Mouse (Mus musculus) CH12.LX (cell line): ENCODE results near the gene Trim11. TPM values are rescaled to one million over a fixed set of nuclear protein-coding genes. Genes with fewer than 3 reads are reported as not detected.

Experiments
- DNase-seq: peaks from one replicate; pipeline ENCODE4 v3.0.0-alpha.2; 2013; ENCODE audit errors: extremely low read depth
- H3K27ac ChIP-seq: 2 replicates; pipeline ENCODE4 v1.5.1; 2012; ENCODE audit warnings: low read depth, mild to moderate bottlenecking, control low read depth, moderate library complexity; ENCODE audit not compliant: insufficient read depth
- H3K27me3 ChIP-seq: replicated peaks from 2 replicates; pipeline ENCODE3; 2012; ENCODE audit warnings: inconsistent platforms
- H3K36me3 ChIP-seq, 2 experiments: replicated peaks in 1 of 2; 2 replicates each; pipeline versions ENCODE3 to v1.6.1; 2012; ENCODE audit warnings: inconsistent platforms in 1 of 2, low read length in 1 of 2, mild to moderate bottlenecking in 1 of 2, mixed read lengths in 1 of 2, moderate library complexity in 1 of 2; ENCODE audit not compliant: control insufficient read depth in 1 of 2, insufficient read depth in 1 of 2
- H3K4me1 ChIP-seq, 2 experiments: 2 replicates each; pipeline ENCODE4 v1.6.1; 2012; ENCODE audit warnings: inconsistent platforms in 1 of 2, moderate library complexity in 1 of 2; ENCODE audit not compliant: insufficient read depth in 2 of 2, control insufficient read depth in 1 of 2
- H3K4me2 ChIP-seq: 2 replicates; pipeline ENCODE4 v1.6.1; 2012; ENCODE audit warnings: low read depth, mild to moderate bottlenecking, control low read depth; ENCODE audit not compliant: poor library complexity, insufficient read depth, severe bottlenecking
- H3K4me3 ChIP-seq, 3 experiments: fragments of 150-350 bp in 1 of 3; sonication (generic) in 1 of 3; replicated peaks in 1 of 3; 2 replicates each; pipeline versions ENCODE3 to v1.5.1; 2011 to 2012; ENCODE audit warnings: low read depth in 2 of 3, low read length in 2 of 3, mild to moderate bottlenecking in 2 of 3, moderate library complexity in 2 of 3, control low read depth in 1 of 3, improper control_type of control experiment in 1 of 3, inconsistent platforms in 1 of 3, mixed read lengths in 1 of 3; ENCODE audit not compliant: poor library complexity in 1 of 3
- H3K79me2 ChIP-seq: replicated peaks from 2 replicates; pipeline ENCODE4 v1.6.1; 2012; ENCODE audit warnings: mild to moderate bottlenecking, moderate library complexity; ENCODE audit not compliant: control insufficient read depth, poor library complexity, insufficient read depth, severe bottlenecking; ENCODE audit errors: extremely low read depth
- H3K9ac ChIP-seq: 2 replicates; pipeline ENCODE4 v1.6.1; 2012; ENCODE audit warnings: low read depth, mild to moderate bottlenecking, control low read depth, moderate library complexity; ENCODE audit not compliant: insufficient read depth
- H3K9me3 ChIP-seq: replicated peaks from 2 replicates; pipeline ENCODE3; 2012; ENCODE audit warnings: low read length, inconsistent platforms, mixed read lengths
- BHLHE40 ChIP-seq: IDR thresholded peaks from 2 replicates; pipeline ENCODE4 v1.6.1; 2011; ENCODE audit warnings: mild to moderate bottlenecking, low read depth, low read length, improper control_type of control experiment
- CHD2 ChIP-seq: IDR thresholded peaks from 2 replicates; pipeline ENCODE4 v1.6.1; 2011; ENCODE audit warnings: low read length, improper control_type of control experiment
- CTCF ChIP-seq, 2 experiments: IDR thresholded peaks in 1 of 2; conservative IDR thresholded peaks in 1 of 2; 2 replicates each; pipeline ENCODE4 v1.5.1; 2011 to 2012; ENCODE audit warnings: low read depth in 2 of 2, low read length in 2 of 2, improper control_type of control experiment in 1 of 2, inconsistent platforms in 1 of 2, mild to moderate bottlenecking in 1 of 2, moderate library complexity in 1 of 2
- E2F4 ChIP-seq: IDR thresholded peaks from 2 replicates; pipeline ENCODE4 v1.6.1; 2011; ENCODE audit warnings: low read depth, low read length, improper control_type of control experiment; ENCODE audit not compliant: insufficient replicate concordance
- EP300 ChIP-seq: IDR thresholded peaks from 2 replicates; pipeline ENCODE4 v1.6.1; 2011; ENCODE audit warnings: low read length, improper control_type of control experiment
- ETS1 ChIP-seq: conservative IDR thresholded peaks from 2 replicates; pipeline ENCODE4 v1.6.1; 2012; ENCODE audit warnings: low read depth, mild to moderate bottlenecking, inconsistent platforms, low read length, improper control_type of control experiment, moderate library complexity
- GABPA ChIP-seq: IDR thresholded peaks from 2 replicates; pipeline ENCODE4 v1.6.1; 2012; ENCODE audit warnings: low read depth, low read length, improper control_type of control experiment, inconsistent platforms; ENCODE audit not compliant: insufficient replicate concordance
- IRF4 ChIP-seq: IDR thresholded peaks from 2 replicates; pipeline ENCODE4 v1.6.1; 2014; ENCODE audit warnings: low read depth, mild to moderate bottlenecking, inconsistent platforms, low read length, improper control_type of control experiment
- MAX ChIP-seq: IDR thresholded peaks from 2 replicates; pipeline ENCODE4 v1.6.1; 2011; ENCODE audit warnings: low read length, improper control_type of control experiment
- MAZ ChIP-seq: IDR thresholded peaks from 2 replicates; pipeline ENCODE4 v1.6.1; 2012; ENCODE audit warnings: low read depth, mild to moderate bottlenecking, inconsistent platforms, low read length, improper control_type of control experiment, moderate library complexity
- MEF2A ChIP-seq: IDR thresholded peaks from 2 replicates; pipeline ENCODE4 v1.6.1; 2014; ENCODE audit warnings: low read depth, mild to moderate bottlenecking, inconsistent platforms, low read length, improper control_type of control experiment, borderline replicate concordance
- MXI1 ChIP-seq: IDR thresholded peaks from 2 replicates; pipeline ENCODE4 v1.6.1; 2011; ENCODE audit warnings: mild to moderate bottlenecking, low read depth, low read length, improper control_type of control experiment
- MYC ChIP-seq: IDR thresholded peaks from 2 replicates; pipeline ENCODE4 v1.6.1; 2011; ENCODE audit warnings: low read depth, mild to moderate bottlenecking, improper control_type of control experiment, low read length
- POLR2A ChIP-seq: IDR thresholded peaks from 2 replicates; pipeline ENCODE4 v1.6.1; 2011; ENCODE audit warnings: low read depth, mild to moderate bottlenecking, improper control_type of control experiment, low read length
- TBP ChIP-seq: conservative IDR thresholded peaks from 2 replicates; pipeline ENCODE4 v1.6.1; 2011; ENCODE audit warnings: low read depth, low read length, improper control_type of control experiment
- TCF12 ChIP-seq: IDR thresholded peaks from 2 replicates; pipeline ENCODE4 v1.6.1; 2014; ENCODE audit warnings: low read depth, mild to moderate bottlenecking, inconsistent platforms, low read length, improper control_type of control experiment
- USF1 ChIP-seq: IDR thresholded peaks from 2 replicates; pipeline ENCODE4 v1.6.1; 2014; ENCODE audit warnings: low read depth, mild to moderate bottlenecking, inconsistent platforms, low read length, improper control_type of control experiment
- ZC3H11A ChIP-seq: IDR thresholded peaks from 2 replicates; pipeline ENCODE4 v1.6.1; 2012; ENCODE audit warnings: low read depth, mild to moderate bottlenecking, inconsistent platforms, low read length, improper control_type of control experiment
- ZMIZ1 ChIP-seq: IDR thresholded peaks from 2 replicates; pipeline ENCODE4 v1.6.1; 2012; ENCODE audit warnings: low read depth, mild to moderate bottlenecking, inconsistent platforms, low read length, improper control_type of control experiment
- dilution Hi-C: fragments of 300-500 bp; cut with MboI; formaldehyde crosslinking; loops from 2 replicates; pipeline ENCODE4 v1.14.3; 2020; ENCODE audit warnings: low sequenced_read_pairs; ENCODE audit not compliant: extremely low pct_unique_long_range_greater_than_20kb, extremely low pct_ligation_motif_present
- in situ Hi-C: fragments of 300-500 bp; cut with MboI; formaldehyde crosslinking; loops from 3 replicates; pipeline ENCODE4 v1.14.3; 2019; ENCODE audit warnings: low sequenced_read_pairs, low pct_ligation_motif_present, low pct_unique_long_range_greater_than_20kb, mixed read lengths
- polyA plus RNA-seq: library from polyadenylated mRNA; unstranded; fragments of >175 nt; gene quantifications from 2 replicates; pipeline ENCODE4 v1.2.1, GENCODE M21; 2012; ENCODE audit warnings: low read depth; ENCODE audit not compliant: insufficient read length
- total RNA-seq, 2 experiments: library from RNA; depleted of rRNA; stranded (reverse); fragments of 300-350 nt in 1 of 2; fragments of >200 nt in 1 of 2; gene quantifications; 2 replicates each; pipeline ENCODE4 v1.2.3; 2012 to 2014

The Trim11 gene
- total and polyA plus RNA-seq, 3 experiments = 21.8 to 33.2 (median 23.2) TPM

- no peak for DNase-seq
- in situ Hi-C loops = no loop called here
- Histone ChIP-seq H3K36me3 (peaks cover 28 to 72% of the 10 kb centered on the region in 2 experiments), H3K4me3 (no peak overlapping the region), H3K27ac (no peak overlapping the region), H3K9ac (no peak overlapping the region), H3K4me1 (peaks cover 12 to 66% of the 10 kb centered on the region in 2 experiments), H3K79me2 (peaks cover 16% of the 10 kb centered on the region), H3K4me2 (no peak overlapping the region), H3K9me3 (no peaks in the 10 kb centered on the region), H3K27me3 (no peaks in the 10 kb centered on the region)
- TF ChIP-seq USF1 (no peak), CHD2 (no peak)
- dilution Hi-C loops = no loop called here
These were observed 8.2 kb upstream of the Trim11 start for GRCm38 (mm10) chr11:58969659-58970058.

- no peaks in the 10 kb centered on the region for H3K9me3 ChIP-seq
- no peak for DNase-seq
- dilution Hi-C loops = no loop called here
- H3K27me3 ChIP-seq = no peaks in the 10 kb centered on the region
- in situ Hi-C loops = no loop called here
- peaks cover 28 to 74% of the 10 kb centered on the region in 2 experiments for H3K36me3 ChIP-seq
- no peak overlapping the region for H3K9ac ChIP-seq
- H3K79me2 ChIP-seq = peaks cover 19% of the 10 kb centered on the region
- peak overlapping the region; percentile 16; the same call in 1 of the 2 replicates for H3K27ac ChIP-seq
- H3K4me3 ChIP-seq = no peak overlapping the region
- H3K4me2 ChIP-seq = no peak overlapping the region
- peak in 1 of 2 experiments; percentile 15; a peak in 1 of 4 replicates for TF ChIP-seq CTCF (conservative IDR thresholded peaks at IDR 0.05 in 1 of 2, IDR thresholded peaks at IDR 0.05 in 1 of 2; ENCODE audit: low read depth in 2 of 2, low read length in 2 of 2)
- no peak for TF ChIP-seq EP300
- peaks cover 14 to 75% of the 10 kb centered on the region in 2 experiments for H3K4me1 ChIP-seq
These were observed 6.9 kb upstream of the Trim11 start for GRCm38 (mm10) chr11:58970831-58971530.

DNA sequence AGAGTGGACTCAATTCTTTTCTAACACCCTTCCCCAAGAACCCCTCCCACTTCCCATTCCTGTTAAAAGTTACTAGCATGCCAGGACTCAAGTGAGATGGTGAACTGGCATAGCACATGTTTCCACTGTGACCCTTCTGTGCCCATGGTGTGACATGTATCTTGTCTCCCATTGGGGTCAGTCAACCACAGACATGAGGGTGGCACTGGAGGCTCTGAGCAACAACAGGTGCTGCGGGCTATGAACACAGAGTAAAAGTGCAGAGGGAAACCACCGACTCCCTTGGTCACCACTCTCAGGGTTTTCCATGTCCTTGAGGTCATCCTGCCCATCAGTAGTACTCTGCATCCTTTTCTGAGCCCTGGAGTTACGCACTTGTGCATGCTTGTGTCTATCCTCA is 6.1 kb upstream of the Trim11 start:
- dilution Hi-C loops = no loop called here
- H3K4me3 ChIP-seq = no peak overlapping the region
- TF ChIP-seq MEF2A (0 out of 2 replicates have a peak, but pooled peaks have one; percentile 13), TBP (no peak), MAZ (0 out of 2 replicates have a peak, but pooled peaks have one; percentile 48), ZMIZ1 (no peak), ETS1 (peak; percentile 50; the same call in 1 of the 2 replicates), E2F4 (no peak), MXI1 (0 out of 2 replicates have a peak, but pooled peaks have one; percentile 37), TCF12 (peak; percentile 69), CTCF (conservative IDR thresholded peaks at IDR 0.05 in 1 of 2, IDR thresholded peaks at IDR 0.05 in 1 of 2; ENCODE audit: low read depth in 2 of 2, low read length in 2 of 2) (no peak), POLR2A (peak; percentile 26; the same call in 1 of the 2 replicates), CHD2 (no peak), GABPA (no peak), MYC (no peak), IRF4 (0 out of 2 replicates have a peak, but pooled peaks have one; percentile 46), BHLHE40 (peak; percentile 65), MAX (0 out of 2 replicates have a peak, but pooled peaks have one; percentile 56), ZC3H11A (no peak), EP300 (peak; percentile 57)
- H3K9ac ChIP-seq = no peak overlapping the region
- peaks cover 14 to 78% of the 10 kb centered on the region in 2 experiments for H3K4me1 ChIP-seq
- H3K36me3 ChIP-seq = peaks cover 28 to 69% of the 10 kb centered on the region in 2 experiments
- in situ Hi-C loops = no loop called here
- H3K79me2 ChIP-seq = peaks cover 22% of the 10 kb centered on the region
- DNase-seq = peak; percentile 39
- H3K27me3 ChIP-seq = no peaks in the 10 kb centered on the region
- peak overlapping the region; percentile 29; the same call in 1 of the 2 replicates for H3K4me2 ChIP-seq
- peak overlapping the region; percentile 37; the same call in 1 of the 2 replicates for H3K27ac ChIP-seq
- no peaks in the 10 kb centered on the region for H3K9me3 ChIP-seq
